Mouse (Mus musculus): ENCODE data around the gene Gna12. TPM values are rescaled to one million over a fixed set of nuclear protein-coding genes. Genes with fewer than 3 reads are reported as not detected.

Gene Gna12
- total RNA-seq, 2 experiments from 2014 or later, result 11.5 to 12.1 TPM

- no peak for ATAC-seq (replicated peaks; ENCODE audit: low FRiP score, poor library complexity, severe bottlenecking)
Observed at GRCm38 (mm10) chr5:140768333-140768732, 61.9 kb downstream of the Gna12 start.

- ATAC-seq (replicated peaks; ENCODE audit: low FRiP score, poor library complexity, severe bottlenecking), result no peak
Observed at GRCm38 (mm10) chr5:140767704-140768141, 62.5 kb downstream of the Gna12 start.

- no peak for ATAC-seq (replicated peaks; ENCODE audit: low FRiP score, poor library complexity, severe bottlenecking)
Observed at GRCm38 (mm10) chr5:140766566-140766965, 63.7 kb downstream of the Gna12 start.

- ATAC-seq (replicated peaks; ENCODE audit: low FRiP score, poor library complexity, severe bottlenecking), result no peak
Observed at GRCm38 (mm10) chr5:140764921-140765613, 65.2 kb downstream of the Gna12 start.

DNA sequence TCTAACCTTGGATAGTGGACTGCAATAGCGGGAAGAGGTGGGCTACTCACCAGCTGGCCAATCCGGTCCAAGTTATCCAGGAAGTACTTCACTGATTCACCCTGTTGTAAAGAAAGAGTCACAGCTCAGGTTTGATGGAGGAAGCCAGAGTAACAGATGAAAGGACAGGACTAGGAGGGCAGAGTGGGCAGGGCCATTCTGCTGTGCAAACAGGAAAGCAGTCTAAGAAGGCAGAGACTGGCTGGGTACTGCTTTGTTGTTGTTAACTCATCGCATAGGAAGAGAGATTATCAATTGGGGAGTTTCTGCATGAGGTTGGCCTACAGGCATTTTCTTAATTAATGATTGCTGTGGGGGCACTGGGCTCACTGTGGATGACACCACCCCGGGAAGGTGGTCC, 67.7 kb downstream of the Gna12 start:
- no peak for ATAC-seq (replicated peaks; ENCODE audit: low FRiP score, poor library complexity, severe bottlenecking)

- no peak for ATAC-seq (replicated peaks; ENCODE audit: low FRiP score, poor library complexity, severe bottlenecking)
Observed at GRCm38 (mm10) chr5:140758864-140759263, 71.4 kb downstream of the Gna12 start.

DNA sequence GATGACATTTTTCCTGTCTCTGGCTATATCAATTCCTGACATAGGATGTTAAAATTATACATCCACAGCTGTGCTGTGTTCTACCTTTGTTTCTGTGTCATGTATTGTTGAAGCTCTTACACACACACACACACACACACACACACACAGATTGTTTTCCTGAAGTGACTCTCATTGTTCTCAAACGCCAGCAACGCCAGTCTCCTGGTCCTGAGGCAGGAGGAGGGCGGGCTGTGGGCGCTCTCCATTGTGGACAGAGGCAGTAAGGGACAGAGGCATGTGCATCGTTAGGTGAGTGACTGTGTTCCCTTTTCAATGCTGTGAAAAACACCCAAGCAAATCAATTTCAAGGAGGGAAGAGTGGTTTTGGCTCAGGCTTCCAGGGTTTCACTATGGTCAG, 77.0 kb downstream of the Gna12 start:
- ATAC-seq (replicated peaks; ENCODE audit: low FRiP score, poor library complexity, severe bottlenecking), result no peak

DNA sequence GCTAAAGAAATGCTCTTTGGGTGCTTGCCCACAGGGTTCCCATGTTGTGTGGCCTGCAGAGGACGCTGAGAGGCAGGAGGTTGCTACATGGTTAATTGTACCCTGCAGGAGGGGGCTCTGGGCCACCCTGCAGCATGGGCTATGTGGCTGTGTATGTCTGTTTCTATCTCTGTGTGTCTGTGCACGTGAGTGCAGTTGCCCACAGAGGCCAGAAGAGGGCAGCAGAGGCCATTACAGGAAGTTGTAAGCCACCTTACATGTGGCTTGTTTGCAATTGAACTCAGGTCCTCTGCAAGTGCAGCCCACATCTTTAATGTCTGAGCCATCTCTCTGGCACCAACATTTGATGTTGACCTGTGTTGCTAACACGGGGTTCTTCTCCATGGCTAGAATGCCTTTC, 77.6 kb downstream of the Gna12 start:
- ATAC-seq (replicated peaks; ENCODE audit: low FRiP score, poor library complexity, severe bottlenecking), result no peak

DNA sequence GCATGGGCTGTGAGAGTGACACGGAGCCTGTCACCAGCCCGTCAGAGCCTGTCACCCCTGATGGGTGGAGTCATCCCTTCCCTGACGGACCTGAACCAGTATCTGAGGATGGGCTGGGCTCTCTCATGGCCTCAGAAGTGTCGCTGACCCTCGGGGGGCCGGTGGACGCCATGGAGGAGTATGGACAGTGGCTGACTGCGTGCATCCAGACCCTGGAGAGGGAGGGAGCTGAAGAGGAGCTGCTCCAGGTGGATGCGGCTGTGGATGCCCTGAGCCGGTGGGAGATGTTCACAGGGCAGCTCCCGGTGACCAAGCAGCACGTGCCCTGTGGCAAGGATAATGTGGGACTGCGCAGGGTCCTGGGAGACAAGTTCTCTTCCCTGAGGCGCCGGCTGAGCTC, 78.2 kb downstream of the Gna12 start:
- ATAC-seq (replicated peaks; ENCODE audit: low FRiP score, poor library complexity, severe bottlenecking), result no peak

GRCm38 (mm10) chr5:140750925-140751324, 79.3 kb downstream of the Gna12 start:
- ATAC-seq (replicated peaks; ENCODE audit: low FRiP score, poor library complexity, severe bottlenecking), result no peak

GRCm38 (mm10) chr5:140749062-140749875, 81.0 kb downstream of the Gna12 start:
- ATAC-seq (replicated peaks; ENCODE audit: low FRiP score, poor library complexity, severe bottlenecking), result peak; percentile 82

DNA sequence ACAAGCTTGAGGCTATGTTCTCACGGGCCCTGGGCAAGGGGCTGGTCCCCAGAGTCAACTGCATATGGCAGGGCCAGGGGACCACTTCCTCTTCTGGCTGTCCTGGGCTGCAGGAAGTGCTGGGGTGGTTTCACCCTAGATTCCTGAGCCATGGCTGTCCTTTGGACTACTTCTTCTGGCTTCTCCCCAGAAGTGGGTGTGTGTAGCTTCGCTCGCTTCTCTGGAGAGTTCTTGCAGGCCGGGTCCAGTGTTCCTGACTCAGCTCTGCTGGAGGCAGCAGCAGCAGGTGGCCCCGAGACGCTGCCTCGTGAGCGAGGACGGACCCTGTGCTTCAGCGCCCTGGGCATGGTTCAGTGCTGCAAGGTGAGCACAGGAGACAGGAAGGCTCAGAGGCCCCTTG, 81.8 kb downstream of the Gna12 start:
- ATAC-seq (replicated peaks; ENCODE audit: low FRiP score, poor library complexity, severe bottlenecking), result no peak

GRCm38 (mm10) chr5:140743706-140744131, 86.5 kb downstream of the Gna12 start:
- ATAC-seq (replicated peaks; ENCODE audit: low FRiP score, poor library complexity, severe bottlenecking), result no peak

DNA sequence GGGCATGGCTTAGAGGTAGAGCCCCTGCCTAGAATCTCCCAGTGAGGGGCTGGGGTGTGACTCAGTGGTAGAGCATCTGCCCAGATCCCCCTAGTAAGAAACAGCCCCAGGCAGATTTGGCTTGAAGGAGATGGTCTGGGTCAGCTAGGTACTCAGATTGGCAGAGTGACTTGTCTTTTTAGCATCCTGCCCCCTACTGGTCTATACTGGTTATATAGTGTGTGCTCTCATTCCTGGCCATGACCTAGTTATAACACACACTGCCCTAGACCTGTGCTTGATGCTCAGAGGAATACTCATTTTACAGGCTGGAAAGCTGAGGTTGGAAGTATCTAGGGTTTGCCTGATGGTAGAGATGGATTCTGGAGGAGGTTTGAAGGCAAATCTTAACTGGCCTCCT, 88.4 kb downstream of the Gna12 start:
- ATAC-seq (replicated peaks; ENCODE audit: low FRiP score, poor library complexity, severe bottlenecking), result no peak

GRCm38 (mm10) chr5:140741040-140741439, 89.2 kb downstream of the Gna12 start:
- ATAC-seq (replicated peaks; ENCODE audit: low FRiP score, poor library complexity, severe bottlenecking), result 0 out of 2 replicates have a peak, but pooled peaks have one; percentile 7

DNA sequence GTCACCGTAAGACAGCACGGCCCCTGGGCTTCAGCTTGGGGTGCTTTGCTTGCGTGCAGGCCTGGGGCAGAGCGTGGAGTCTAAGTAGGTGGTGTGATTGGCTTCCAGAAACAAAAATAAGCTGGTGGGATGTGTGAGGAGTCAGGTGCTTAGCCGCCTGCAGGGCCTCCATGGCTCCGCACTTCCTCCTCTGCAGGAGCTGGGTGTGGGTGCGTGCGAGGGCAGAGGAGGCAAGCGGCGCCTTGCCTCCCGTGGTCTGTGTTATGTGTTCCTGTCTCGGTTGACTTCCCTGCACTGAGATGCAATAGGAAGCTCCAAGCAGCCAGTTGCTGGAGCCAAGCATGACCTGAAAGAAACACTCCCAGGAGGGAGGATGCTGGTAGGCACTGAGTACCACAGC, 90.4 kb downstream of the Gna12 start:
- no peak for ATAC-seq (replicated peaks; ENCODE audit: low FRiP score, poor library complexity, severe bottlenecking)

- ATAC-seq (replicated peaks; ENCODE audit: low FRiP score, poor library complexity, severe bottlenecking), result no peak
Observed at GRCm38 (mm10) chr5:140736166-140736565, 94.1 kb downstream of the Gna12 start.

DNA sequence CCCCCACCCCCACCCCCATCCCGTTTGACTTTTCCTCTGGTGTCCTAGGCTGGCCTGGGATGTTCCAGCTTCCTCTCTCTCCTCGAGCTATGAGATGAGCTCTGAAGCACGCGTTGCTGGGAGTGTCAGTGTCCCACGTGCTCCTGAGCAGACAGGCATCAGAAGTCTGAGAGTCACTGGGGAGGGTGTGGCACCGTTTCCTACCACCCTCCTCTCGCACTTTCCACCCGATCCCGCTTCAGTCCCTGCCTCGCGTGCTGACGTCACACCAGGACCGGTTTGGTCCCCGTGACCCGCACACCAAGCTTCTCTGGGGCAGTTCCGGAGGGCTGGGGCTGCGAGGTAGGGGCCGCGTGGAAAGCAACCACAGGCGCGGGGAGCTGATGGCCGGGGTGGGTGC, 94.9 kb downstream of the Gna12 start:
- no peak for ATAC-seq (replicated peaks; ENCODE audit: low FRiP score, poor library complexity, severe bottlenecking)

DNA sequence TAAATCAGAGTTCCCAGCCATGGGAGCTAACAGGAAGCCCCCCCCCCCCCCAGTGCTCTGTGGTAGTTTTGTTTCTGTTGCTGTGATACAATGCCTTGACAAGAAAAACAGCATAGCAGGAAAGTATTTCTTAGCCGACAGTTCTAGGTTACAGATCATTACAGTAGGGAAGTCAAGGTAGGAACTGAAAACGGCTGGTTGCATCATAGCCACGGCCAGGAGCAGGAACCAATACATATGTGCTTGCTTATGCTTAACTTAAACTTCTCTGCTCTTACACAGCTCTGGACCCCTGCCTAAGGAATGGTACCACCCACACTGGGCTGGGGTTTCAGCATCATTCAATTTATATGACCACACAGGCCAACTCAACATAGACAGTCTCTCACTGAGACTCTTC, 96.9 kb downstream of the Gna12 start:
- ATAC-seq (replicated peaks; ENCODE audit: low FRiP score, poor library complexity, severe bottlenecking), result no peak

GRCm38 (mm10) chr5:140732195-140732594, 98.0 kb downstream of the Gna12 start:
- ATAC-seq (replicated peaks; ENCODE audit: low FRiP score, poor library complexity, severe bottlenecking), result peak; percentile 58
